Mouse (Mus musculus): Measurements from ENCODE around the gene Btbd11. TPM values are rescaled to one million over a fixed set of nuclear protein-coding genes. Genes with fewer than 3 reads are reported as not detected.
A peak's percentile ranks its signal among the peaks of the same experiment; 100 is the strongest.

Btbd11 gene
- polyA plus RNA-seq, 1 experiment from 2014 or later = 19.4 TPM

- no peaks in the 10 kb centered on the region for H3K27me3 ChIP-seq (ENCODE audit: control insufficient read depth, insufficient read depth, low read length)
- H3K9me3 ChIP-seq (ENCODE audit: control insufficient read depth, low read length) = no peaks in the 10 kb centered on the region
- H3K4me2 ChIP-seq (ENCODE audit: low read length) = no peak overlapping the region
- WGBS = 86% methylated on average over 1 of the region's 1 CpGs
- DNase-seq = no peak
- no peak for ATAC-seq (ENCODE audit: low FRiP score, low TSS enrichment)
- H3K27ac ChIP-seq (replicated peaks; ENCODE audit: low read depth, low read length) = no peak overlapping the region
- no peaks in the 10 kb centered on the region for H3K36me3 ChIP-seq (ENCODE audit: control insufficient read depth, insufficient read depth, low read length)
- no peak overlapping the region for H3K9ac ChIP-seq (replicated peaks; ENCODE audit: low read length)
- H3K4me3 ChIP-seq (replicated peaks; ENCODE audit: low read depth, low read length) = no peak overlapping the region
- 0 out of 2 replicates have a peak, but pooled peaks cover 6% of the 10 kb centered on the region for H3K4me1 ChIP-seq (ENCODE audit: control insufficient read depth, insufficient read depth, low read length)
Measured at GRCm38 (mm10) chr10:85446700-85447099, 60.1 kb downstream of the Btbd11 start.

DNA sequence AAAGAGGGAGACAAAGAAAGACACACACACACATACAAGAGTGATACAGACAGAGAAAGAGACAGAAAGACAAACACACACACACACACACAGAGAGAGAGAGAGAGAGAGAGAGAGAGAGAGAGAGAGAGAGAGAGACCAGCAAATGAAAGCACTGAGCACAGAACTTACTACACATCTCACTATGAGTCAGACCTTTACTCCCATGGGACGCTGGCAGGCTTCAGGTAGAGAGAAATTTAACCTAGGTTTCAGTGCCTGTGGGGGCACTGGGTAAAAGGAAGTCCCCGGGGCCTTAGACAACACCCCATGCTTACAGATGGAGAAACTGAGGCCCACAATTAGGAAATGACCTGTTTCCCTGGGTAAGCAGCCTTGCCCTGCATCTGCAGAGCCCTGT, 61.3 kb downstream of the Btbd11 start:
- no peak overlapping the region for H3K9ac ChIP-seq (replicated peaks; ENCODE audit: low read length)
- H3K4me3 ChIP-seq (replicated peaks; ENCODE audit: low read depth, low read length) = no peak overlapping the region
- no peaks in the 10 kb centered on the region for H3K27me3 ChIP-seq (ENCODE audit: control insufficient read depth, insufficient read depth, low read length)
- DNase-seq (no peak), ATAC-seq (ENCODE audit: low FRiP score, low TSS enrichment) (no peak)
- H3K9me3 ChIP-seq (ENCODE audit: control insufficient read depth, low read length) = no peaks in the 10 kb centered on the region
- 0 out of 2 replicates have a peak, but pooled peaks cover 6% of the 10 kb centered on the region for H3K4me1 ChIP-seq (ENCODE audit: control insufficient read depth, insufficient read depth, low read length)
- no peak overlapping the region for H3K27ac ChIP-seq (replicated peaks; ENCODE audit: low read depth, low read length)
- H3K4me2 ChIP-seq (ENCODE audit: low read length) = no peak overlapping the region
- H3K36me3 ChIP-seq (ENCODE audit: control insufficient read depth, insufficient read depth, low read length) = no peaks in the 10 kb centered on the region
- 91% methylated on average over 2 of the region's 2 CpGs for WGBS

- H3K4me1 ChIP-seq (ENCODE audit: control insufficient read depth, insufficient read depth, low read length) = 0 out of 2 replicates have a peak, but pooled peaks cover 6% of the 10 kb centered on the region
- no peak overlapping the region for H3K9ac ChIP-seq (replicated peaks; ENCODE audit: low read length)
- 38% methylated on average over 8 of the region's 8 CpGs for WGBS
- no peak overlapping the region for H3K4me3 ChIP-seq (replicated peaks; ENCODE audit: low read depth, low read length)
- H3K27ac ChIP-seq (replicated peaks; ENCODE audit: low read depth, low read length) = no peak overlapping the region
- no peak overlapping the region for H3K4me2 ChIP-seq (ENCODE audit: low read length)
- H3K36me3 ChIP-seq (ENCODE audit: control insufficient read depth, insufficient read depth, low read length) = no peaks in the 10 kb centered on the region
- ATAC-seq (ENCODE audit: low FRiP score, low TSS enrichment) = no peak
- no peaks in the 10 kb centered on the region for H3K27me3 ChIP-seq (ENCODE audit: control insufficient read depth, insufficient read depth, low read length)
- DNase-seq = no peak
- no peaks in the 10 kb centered on the region for H3K9me3 ChIP-seq (ENCODE audit: control insufficient read depth, low read length)
Measured at GRCm38 (mm10) chr10:85451629-85452368, 65.2 kb downstream of the Btbd11 start.

GRCm38 (mm10) chr10:85453221-85453775, 66.7 kb downstream of the Btbd11 start:
- DNase-seq = no peak
- H3K4me2 ChIP-seq (ENCODE audit: low read length) = no peak overlapping the region
- H3K4me3 ChIP-seq (replicated peaks; ENCODE audit: low read depth, low read length) = no peak overlapping the region

GRCm38 (mm10) chr10:85455985-85456384, 69.4 kb downstream of the Btbd11 start:
- Histone ChIP-seq H3K27me3 (ENCODE audit: control insufficient read depth, insufficient read depth, low read length) (no peaks in the 10 kb centered on the region), H3K4me1 (ENCODE audit: control insufficient read depth, insufficient read depth, low read length) (0 out of 2 replicates have a peak, but pooled peaks cover 13% of the 10 kb centered on the region), H3K9me3 (ENCODE audit: control insufficient read depth, low read length) (no peaks in the 10 kb centered on the region), H3K36me3 (ENCODE audit: control insufficient read depth, insufficient read depth, low read length) (no peaks in the 10 kb centered on the region), H3K4me3 (replicated peaks; ENCODE audit: low read depth, low read length) (no peak overlapping the region), H3K4me2 (ENCODE audit: low read length) (no peak overlapping the region), H3K27ac (replicated peaks; ENCODE audit: low read depth, low read length) (no peak overlapping the region), H3K9ac (replicated peaks; ENCODE audit: low read length) (no peak overlapping the region)
- WGBS = 58% methylated on average over 4 of the region's 4 CpGs
- DNase-seq (no peak), ATAC-seq (ENCODE audit: low FRiP score, low TSS enrichment) (no peak)

More at GRCm38 (mm10) chr10:85453221-85453775, 66.7 kb downstream of the Btbd11 start:
- no peak for ATAC-seq (ENCODE audit: low FRiP score, low TSS enrichment)
- H3K27ac ChIP-seq (replicated peaks; ENCODE audit: low read depth, low read length) = no peak overlapping the region
- WGBS = 94% methylated on average over 2 of the region's 2 CpGs
- no peaks in the 10 kb centered on the region for H3K9me3 ChIP-seq (ENCODE audit: control insufficient read depth, low read length)
- H3K36me3 ChIP-seq (ENCODE audit: control insufficient read depth, insufficient read depth, low read length) = no peaks in the 10 kb centered on the region
- H3K4me1 ChIP-seq (ENCODE audit: control insufficient read depth, insufficient read depth, low read length) = 0 out of 2 replicates have a peak, but pooled peaks cover 8% of the 10 kb centered on the region
- H3K9ac ChIP-seq (replicated peaks; ENCODE audit: low read length) = no peak overlapping the region
- H3K27me3 ChIP-seq (ENCODE audit: control insufficient read depth, insufficient read depth, low read length) = no peaks in the 10 kb centered on the region

GRCm38 (mm10) chr10:85458744-85459344, 72.2 kb downstream of the Btbd11 start:
- ATAC-seq (ENCODE audit: low FRiP score, low TSS enrichment) = peak; percentile 62; the same call in 1 of the 2 replicates
- Histone ChIP-seq H3K4me3 (replicated peaks; ENCODE audit: low read depth, low read length) (no peak overlapping the region), H3K27me3 (ENCODE audit: control insufficient read depth, insufficient read depth, low read length) (no peaks in the 10 kb centered on the region), H3K9me3 (ENCODE audit: control insufficient read depth, low read length) (no peaks in the 10 kb centered on the region), H3K9ac (replicated peaks; ENCODE audit: low read length) (no peak overlapping the region), H3K4me2 (ENCODE audit: low read length) (peak overlapping the region; percentile 27), H3K36me3 (ENCODE audit: control insufficient read depth, insufficient read depth, low read length) (no peaks in the 10 kb centered on the region), H3K27ac (replicated peaks; ENCODE audit: low read depth, low read length) (peak overlapping the region; percentile 78), H3K4me1 (ENCODE audit: control insufficient read depth, insufficient read depth, low read length) (0 out of 2 replicates have a peak, but pooled peaks cover 7% of the 10 kb centered on the region)
- DNase-seq = peak; percentile 64
- 49% methylated on average over 17 of the region's 17 CpGs for WGBS

GRCm38 (mm10) chr10:85460736-85461135, 74.1 kb downstream of the Btbd11 start:
- Histone ChIP-seq H3K36me3 (ENCODE audit: control insufficient read depth, insufficient read depth, low read length) (no peaks in the 10 kb centered on the region), H3K27ac (replicated peaks; ENCODE audit: low read depth, low read length) (no peak overlapping the region), H3K4me3 (replicated peaks; ENCODE audit: low read depth, low read length) (no peak overlapping the region), H3K9me3 (ENCODE audit: control insufficient read depth, low read length) (no peaks in the 10 kb centered on the region), H3K9ac (replicated peaks; ENCODE audit: low read length) (no peak overlapping the region), H3K4me2 (ENCODE audit: low read length) (no peak overlapping the region), H3K4me1 (ENCODE audit: control insufficient read depth, insufficient read depth, low read length) (0 out of 2 replicates have a peak, but pooled peaks cover 14% of the 10 kb centered on the region), H3K27me3 (ENCODE audit: control insufficient read depth, insufficient read depth, low read length) (no peaks in the 10 kb centered on the region)
- DNase-seq (no peak), ATAC-seq (ENCODE audit: low FRiP score, low TSS enrichment) (no peak)
- 94% methylated on average over 10 of the region's 10 CpGs for WGBS

GRCm38 (mm10) chr10:85464152-85464551, 77.5 kb downstream of the Btbd11 start:
- no peak for ATAC-seq (ENCODE audit: low FRiP score, low TSS enrichment)
- H3K4me3 ChIP-seq (replicated peaks; ENCODE audit: low read depth, low read length) = no peak overlapping the region
- 28% methylated on average over 6 of the region's 6 CpGs for WGBS
- H3K9ac ChIP-seq (replicated peaks; ENCODE audit: low read length) = no peak overlapping the region
- no peaks in the 10 kb centered on the region for H3K27me3 ChIP-seq (ENCODE audit: control insufficient read depth, insufficient read depth, low read length)
- no peaks in the 10 kb centered on the region for H3K36me3 ChIP-seq (ENCODE audit: control insufficient read depth, insufficient read depth, low read length)
- DNase-seq = no peak
- no peak overlapping the region for H3K4me2 ChIP-seq (ENCODE audit: low read length)
- H3K9me3 ChIP-seq (ENCODE audit: control insufficient read depth, low read length) = no peaks in the 10 kb centered on the region
- no peak overlapping the region for H3K27ac ChIP-seq (replicated peaks; ENCODE audit: low read depth, low read length)
- peaks cover 31% of the 10 kb centered on the region for H3K4me1 ChIP-seq (ENCODE audit: control insufficient read depth, insufficient read depth, low read length)

All from midbrain, embryonic 14.5 days (tissue).